Mouse (Mus musculus): ENCODE data around the gene Pck2. TPM values are rescaled to one million over a fixed set of nuclear protein-coding genes. Genes with fewer than 3 reads are reported as not detected.

The Pck2 gene
- total RNA-seq, 1 experiment from 2014 or later, result 21.1 TPM

DNA sequence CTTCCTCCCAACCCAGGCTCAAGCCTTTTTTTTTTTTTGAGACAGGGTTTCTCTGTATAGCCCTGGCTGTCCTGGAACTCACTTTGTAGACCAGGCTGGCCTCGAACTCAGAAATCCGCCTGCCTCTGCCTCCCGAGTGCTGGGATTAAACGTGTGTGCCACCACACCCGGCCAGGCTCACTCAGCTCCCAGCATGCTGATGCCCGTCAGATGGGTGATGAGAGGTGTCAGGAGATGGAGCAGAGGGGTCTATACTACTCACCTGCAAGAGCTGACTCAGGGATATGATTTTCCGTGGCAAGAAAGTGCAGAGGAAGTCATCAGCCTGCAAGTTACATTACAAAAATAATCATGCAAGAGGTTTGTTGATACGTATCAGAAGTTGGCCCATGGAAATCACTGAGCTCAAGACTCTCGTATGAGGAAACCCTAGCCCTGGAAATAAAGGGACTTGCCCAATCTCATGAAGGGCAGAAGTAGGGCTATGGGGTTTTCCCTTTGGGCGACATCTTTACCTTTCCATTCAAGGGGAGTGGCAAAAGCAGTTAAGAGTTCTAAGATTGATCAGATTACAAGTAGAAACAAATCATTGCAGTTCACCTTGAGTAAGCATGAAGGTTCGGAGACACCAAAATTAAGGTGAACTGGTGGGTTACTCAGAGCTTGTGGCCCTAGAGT is 49.8 kb downstream of the Pck2 start:
- ATAC-seq (replicated peaks; ENCODE audit: insufficient number of reproducible peaks, low FRiP score, low TSS enrichment, poor library complexity, severe bottlenecking), result no peak

DNA sequence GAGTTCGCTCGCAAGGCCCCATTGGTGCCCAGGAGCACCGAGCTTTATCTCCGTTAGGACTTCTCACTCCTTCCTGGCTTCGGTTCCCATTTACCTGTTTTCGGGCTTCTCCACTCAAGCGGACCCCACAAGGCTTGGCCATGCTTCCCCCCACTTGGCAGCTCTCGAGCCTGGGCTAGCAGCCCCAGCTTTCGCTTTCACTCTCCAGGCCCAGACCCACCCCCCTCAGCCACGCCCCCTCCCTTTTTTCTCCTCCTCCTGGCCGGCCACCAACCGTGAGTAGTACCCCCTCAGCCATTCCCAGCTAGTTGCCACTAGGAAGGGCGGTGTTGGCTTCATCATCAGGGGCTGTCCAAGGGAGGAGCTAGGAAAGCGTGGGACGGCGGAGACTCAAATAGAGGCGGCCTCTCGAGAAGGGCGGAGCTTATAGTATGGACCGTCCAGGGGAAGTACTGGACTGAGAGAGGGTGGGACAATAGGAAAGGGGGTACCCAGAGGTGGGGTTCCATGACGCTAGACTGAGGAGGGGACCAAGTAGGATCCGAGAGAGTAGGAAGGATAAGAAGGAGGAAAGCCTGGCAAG is 50.8 kb downstream of the Pck2 start, which contains the start of gene Psme2:
Gene Psme2 (minus strand): TSS at position 366 of the 583 bp plus-strand sequence.
- peak; percentile 92 for ATAC-seq (replicated peaks; ENCODE audit: insufficient number of reproducible peaks, low FRiP score, low TSS enrichment, poor library complexity, severe bottlenecking)

DNA sequence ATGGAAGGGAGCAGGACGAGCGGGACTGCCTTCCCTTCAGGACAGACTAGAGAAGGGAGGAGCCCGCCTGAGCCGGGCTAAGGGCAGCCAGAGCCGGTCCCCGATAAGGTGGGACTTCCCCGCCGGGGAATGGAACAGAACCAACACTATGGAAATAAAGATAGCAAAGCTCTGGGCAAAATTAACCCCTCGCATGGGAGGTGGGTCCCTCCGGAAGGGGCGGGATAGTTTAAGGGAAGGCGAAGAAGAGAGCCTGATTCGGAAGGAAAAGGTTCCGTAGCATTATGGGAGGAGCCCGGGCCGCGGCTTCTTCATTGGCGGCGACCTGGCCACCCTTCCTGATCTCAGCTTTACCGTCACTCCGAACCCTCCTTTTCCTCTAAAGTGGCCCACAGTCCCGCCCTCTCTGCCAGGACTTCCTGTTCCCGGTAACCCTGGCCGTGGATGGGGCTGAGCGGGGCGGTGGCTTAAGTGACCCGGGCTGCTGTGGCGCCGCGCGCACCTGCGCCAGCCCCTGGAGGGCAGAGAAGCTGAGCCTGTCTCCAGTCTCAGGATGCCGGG is 51.3 kb downstream of the Pck2 start, which contains the start of gene Rnf31:
Gene Rnf31 (plus strand): TSS at position 378 of the 561 bp plus-strand sequence.
- peak; percentile 88 for ATAC-seq (replicated peaks; ENCODE audit: insufficient number of reproducible peaks, low FRiP score, low TSS enrichment, poor library complexity, severe bottlenecking)

DNA sequence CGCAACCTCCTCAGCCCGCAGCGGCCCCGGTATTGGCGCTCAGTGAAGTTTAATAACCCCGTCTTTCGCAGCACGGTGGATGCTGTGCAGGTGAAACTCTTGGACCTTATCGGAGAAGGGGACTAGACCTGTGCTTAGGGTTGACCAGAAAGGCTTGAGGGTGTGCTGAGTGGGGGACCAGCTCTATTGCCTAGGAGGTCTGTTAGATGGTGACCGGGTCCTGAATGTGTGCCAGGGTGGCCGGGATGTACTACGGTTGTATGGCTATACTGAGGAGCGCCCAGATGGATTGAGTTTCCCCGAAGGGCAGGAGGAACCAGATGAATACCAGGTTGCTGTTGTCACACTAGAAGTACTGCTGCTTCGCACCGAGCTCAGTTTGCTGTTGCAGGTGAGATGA is 52.2 kb downstream of the Pck2 start:
- ATAC-seq (replicated peaks; ENCODE audit: insufficient number of reproducible peaks, low FRiP score, low TSS enrichment, poor library complexity, severe bottlenecking), result no peak

DNA sequence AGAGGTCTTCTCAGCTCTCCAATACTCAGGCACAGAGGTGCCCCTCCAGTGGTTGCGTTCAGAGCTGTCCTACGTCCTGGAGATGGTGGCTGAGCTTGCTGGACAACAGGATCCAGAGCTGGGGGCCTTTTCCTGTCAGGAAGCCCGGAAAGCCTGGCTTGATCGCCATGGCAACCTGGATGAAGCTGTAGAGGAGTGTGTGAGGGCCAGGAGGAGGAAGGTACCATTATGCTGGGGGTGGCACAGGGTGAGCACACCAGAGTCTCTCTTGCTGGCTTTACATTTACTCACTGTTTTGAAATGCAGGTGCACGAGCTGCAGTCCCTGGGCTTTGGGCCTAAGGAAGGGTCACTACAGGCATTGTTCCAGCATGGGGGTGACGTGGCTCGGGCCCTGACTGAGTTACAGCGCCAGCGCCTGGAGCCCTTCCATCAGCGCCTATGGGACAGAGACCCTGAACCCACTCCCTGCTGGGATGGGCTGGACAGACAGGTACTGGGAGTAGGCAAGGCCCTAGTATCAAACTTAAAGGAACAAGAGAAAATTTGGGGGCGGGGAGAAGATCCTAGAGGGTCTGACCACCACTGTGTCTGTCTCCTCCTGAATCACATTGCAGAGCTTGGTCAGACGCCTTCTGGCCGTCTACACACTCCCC is 56.1 kb downstream of the Pck2 start:
- ATAC-seq (replicated peaks; ENCODE audit: insufficient number of reproducible peaks, low FRiP score, low TSS enrichment, poor library complexity, severe bottlenecking), result no peak

DNA sequence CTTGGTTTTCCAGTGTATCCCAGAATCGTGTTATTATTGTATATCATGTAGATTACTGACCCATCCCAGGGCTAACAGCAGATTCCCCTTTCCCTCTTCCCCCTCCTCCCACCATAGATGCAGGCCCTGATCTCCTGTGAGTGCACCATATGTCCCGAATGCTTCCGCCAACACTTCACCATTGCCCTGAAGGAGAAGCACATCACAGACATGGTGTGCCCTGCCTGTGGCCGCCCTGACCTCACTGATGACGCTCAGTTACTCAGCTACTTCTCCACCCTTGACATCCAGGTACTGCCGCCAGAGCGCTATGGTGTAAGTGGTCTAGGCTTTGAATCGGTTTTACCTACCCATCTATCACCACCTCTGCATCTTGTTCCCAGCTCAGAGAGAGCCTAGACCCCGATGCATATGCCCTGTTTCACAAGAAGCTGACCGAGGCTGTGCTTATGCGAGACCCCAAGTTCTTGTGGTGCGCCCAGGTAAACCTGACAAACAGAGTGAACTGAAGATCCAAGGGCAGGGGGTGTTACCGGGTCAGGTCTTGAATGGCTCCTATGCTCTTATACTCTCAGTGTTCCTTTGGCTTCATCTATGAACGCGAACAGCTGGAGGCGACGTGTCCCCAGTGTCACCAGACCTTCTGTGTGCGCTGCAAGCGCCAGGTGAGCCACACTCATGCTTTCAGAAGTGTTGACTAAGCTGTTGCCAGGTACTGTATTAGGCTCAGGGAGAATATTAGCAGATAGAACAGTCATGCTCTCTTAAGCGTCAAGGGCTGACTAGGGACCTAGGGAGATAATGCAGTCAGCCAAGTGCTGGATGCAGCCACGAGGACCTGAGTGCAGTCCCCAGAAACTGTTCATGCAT is 58.7 kb downstream of the Pck2 start:
- no peak for ATAC-seq (replicated peaks; ENCODE audit: insufficient number of reproducible peaks, low FRiP score, low TSS enrichment, poor library complexity, severe bottlenecking)

Other genes with a start within 250 kb of the Pck2 start
- 29.7 to 79.0 TPM (median 63.6 TPM) in 3 replicates for gene Dhrs4, start 61.5 kb upstream of the Pck2 start, total RNA-seq (2017)
- not detected in 3 replicates for gene Carmil3, start 49.6 kb upstream of the Pck2 start, total RNA-seq (2017)
- not detected in 3 replicates for gene Cpne6, start 29.8 kb upstream of the Pck2 start, total RNA-seq (2017)
- not detected in 3 replicates for gene Nrl, start 15.3 kb upstream of the Pck2 start, total RNA-seq (2017)
- gene Dcaf11, start 19.7 kb downstream of the Pck2 start, total RNA-seq (2017), result 70.5 to 154 TPM (median 91.7 TPM) in 3 replicates
- gene A730061H03Rik, start 20.1 kb downstream of the Pck2 start, total RNA-seq (2017), result 1.7 to 11.4 TPM in 2 of 3 replicates, not detected in the other
- not detected in 3 replicates for gene Fitm1, start 35.4 kb downstream of the Pck2 start, total RNA-seq (2017)
- 318 to 422 TPM (median 336 TPM) in 3 replicates for gene Psme1, start 37.9 kb downstream of the Pck2 start, total RNA-seq (2017)
- gene Emc9, start 45.0 kb downstream of the Pck2 start, total RNA-seq (2017), result 10.5 to 13.0 TPM (median 12.1 TPM) in 3 replicates
- 275 to 334 TPM (median 300 TPM) in 3 replicates for gene Psme2, start 50.8 kb downstream of the Pck2 start, total RNA-seq (2017)
- 25.1 to 38.5 TPM (median 38.4 TPM) in 3 replicates for gene Rnf31, start 51.4 kb downstream of the Pck2 start, total RNA-seq (2017)
- 76.6 to 92.0 TPM (median 77.4 TPM) in 3 replicates for gene Irf9, start 63.3 kb downstream of the Pck2 start, total RNA-seq (2017)
- 3.1 to 4.4 TPM (median 3.4 TPM) in 3 replicates for gene Rec8, start 77.8 kb downstream of the Pck2 start, total RNA-seq (2017)
- gene Ipo4, start 95.7 kb downstream of the Pck2 start, total RNA-seq (2017), result 3.7 to 13.4 TPM (median 11.8 TPM) in 3 replicates
- gene Gm49378, start 97.6 kb downstream of the Pck2 start, total RNA-seq (2017), result 1.9 to 2.0 TPM in 2 of 3 replicates, not detected in the other
- gene Tm9sf1, start 103.5 kb downstream of the Pck2 start, total RNA-seq (2017), result 49.4 to 58.5 TPM (median 55.5 TPM) in 3 replicates
- 0.58 TPM in 1 of 3 replicates, not detected in the others for gene Tssk4, start 109.9 kb downstream of the Pck2 start, total RNA-seq (2017)
- 41.8 to 53.9 TPM (median 42.8 TPM) in 3 replicates for gene Mdp1, start 120.2 kb downstream of the Pck2 start, total RNA-seq (2017)
- gene Gmpr2, start 131.7 kb downstream of the Pck2 start, total RNA-seq (2017), result 24.7 to 33.1 TPM (median 25.6 TPM) in 3 replicates
- 224 to 272 TPM (median 230 TPM) in 3 replicates for gene Nedd8, start 131.9 kb downstream of the Pck2 start, total RNA-seq (2017)
- gene Tinf2, start 141.6 kb downstream of the Pck2 start, total RNA-seq (2017), result 42.6 to 96.3 TPM (median 46.5 TPM) in 3 replicates
- 0.49 to 4.7 TPM (median 1.5 TPM) in 3 replicates for gene Tgm1, start 173.7 kb downstream of the Pck2 start, total RNA-seq (2017)
- gene Rabggta, start 182.0 kb downstream of the Pck2 start, total RNA-seq (2017), result 19.8 to 29.6 TPM (median 20.8 TPM) in 3 replicates
- 23.7 to 32.1 TPM (median 30.6 TPM) in 3 replicates for gene Dhrs1, start 205.4 kb downstream of the Pck2 start, total RNA-seq (2017)
- 11.9 to 15.0 TPM (median 13.8 TPM) in 3 replicates for gene Nop9, start 205.4 kb downstream of the Pck2 start, total RNA-seq (2017)
- gene Cideb, start 218.2 kb downstream of the Pck2 start, total RNA-seq (2017), result 1.0 to 1.3 TPM in 2 of 3 replicates, not detected in the other
- gene Ltb4r2, start 221.2 kb downstream of the Pck2 start, total RNA-seq (2017), result 0.10 to 1.2 TPM (median 0.29 TPM) in 3 replicates
- 14.5 to 27.0 TPM (median 18.8 TPM) in 3 replicates for gene Ltb4r1, start 225.7 kb downstream of the Pck2 start, total RNA-seq (2017)
- gene Adcy4, start 243.8 kb downstream of the Pck2 start, total RNA-seq (2017), result 2.2 to 4.2 TPM (median 2.5 TPM) in 3 replicates
- 18.7 to 37.5 TPM (median 30.9 TPM) in 3 replicates for gene Ripk3, start 248.6 kb downstream of the Pck2 start, total RNA-seq (2017)